Mouse (Mus musculus): Measurements from ENCODE around the gene Sh3pxd2a. TPM values are rescaled to one million over a fixed set of nuclear protein-coding genes. Genes with fewer than 3 reads are reported as not detected.

The Sh3pxd2a gene
- polyA plus RNA-seq, 1 experiment from 2014 or later, result 3.9 TPM

DNA sequence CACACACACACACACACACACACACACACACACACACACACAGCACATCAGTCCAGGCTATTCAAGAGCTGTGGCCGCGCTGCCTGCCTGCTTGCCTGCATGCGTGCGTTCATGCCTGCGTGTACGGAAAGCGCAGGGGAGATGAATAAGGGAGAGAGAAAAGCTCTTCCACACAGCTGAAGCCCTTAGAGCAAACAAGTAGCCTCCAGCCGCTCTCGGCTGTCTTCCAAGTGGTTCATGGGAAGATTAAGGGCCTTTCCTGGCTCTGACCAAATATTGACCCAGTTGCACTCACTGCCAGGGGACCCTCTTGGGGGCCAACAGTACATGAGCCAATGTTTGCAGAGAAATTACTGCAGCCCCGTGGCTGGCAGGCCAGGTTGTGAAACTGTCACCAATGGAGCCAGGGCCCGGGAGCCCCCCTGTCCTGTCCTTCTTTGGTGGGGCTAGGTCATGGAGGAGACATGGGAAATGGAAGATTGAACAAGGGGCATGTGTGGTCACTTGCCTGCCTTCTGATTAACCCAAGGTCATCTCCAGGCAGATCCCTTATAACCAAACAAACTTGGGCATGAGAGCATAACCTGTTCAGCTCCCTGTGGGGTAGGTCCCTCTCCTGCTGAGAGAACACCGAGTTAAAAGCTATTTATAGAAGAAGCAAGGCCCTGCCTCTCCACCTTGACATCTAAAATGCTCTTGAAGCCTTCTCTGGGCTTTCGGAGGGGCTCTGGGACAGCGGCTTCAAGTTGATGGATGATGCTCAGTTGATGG lies 42.9 kb downstream of the Sh3pxd2a start:
- no peak for DNase-seq (ENCODE audit: low spot score)
- no peaks in the 10 kb centered on the region for H3K27me3 ChIP-seq (ENCODE audit: insufficient read depth, poor library complexity, severe bottlenecking)
- peaks cover 12% of the 10 kb centered on the region; the same call in 1 of the 2 replicates for H3K36me3 ChIP-seq
- no peak overlapping the region; the same call in 1 of the 2 replicates for H3K4me3 ChIP-seq
- H3K27ac ChIP-seq, result peak overlapping the region; percentile 65
- no peaks in the 10 kb centered on the region for H3K9me3 ChIP-seq
- peaks cover 62% of the 10 kb centered on the region for H3K4me1 ChIP-seq
- WGBS, result 73% methylated on average over 14 of the region's 14 CpGs

DNA sequence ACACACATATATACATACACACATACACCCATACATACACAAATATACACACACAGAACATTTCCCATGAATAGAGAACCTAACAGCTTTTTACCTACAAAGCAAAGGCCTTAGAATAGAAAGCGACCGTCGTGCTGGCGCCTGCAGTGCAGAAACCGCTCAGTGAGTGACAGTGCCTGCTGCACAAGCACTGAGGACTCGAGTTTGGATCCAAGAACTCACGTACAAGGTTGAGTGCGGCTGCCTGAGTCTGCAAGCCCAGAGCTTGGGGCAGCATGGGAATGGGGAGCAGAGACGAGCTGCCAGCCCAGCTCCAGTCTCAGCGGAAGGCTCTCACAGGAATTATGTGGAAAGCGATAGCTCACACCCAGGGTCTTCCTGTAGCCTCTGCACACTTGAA lies 43.7 kb downstream of the Sh3pxd2a start:
- Histone ChIP-seq H3K4me3 (no peak overlapping the region), H3K9me3 (no peaks in the 10 kb centered on the region), H3K27ac (peak overlapping the region; percentile 65), H3K4me1 (peaks cover 68% of the 10 kb centered on the region), H3K36me3 (peaks cover 12% of the 10 kb centered on the region; the same call in 1 of the 2 replicates), H3K27me3 (ENCODE audit: insufficient read depth, poor library complexity, severe bottlenecking) (no peaks in the 10 kb centered on the region)
- DNase-seq (ENCODE audit: low spot score), result no peak
- 82% methylated on average over 11 of the region's 11 CpGs for WGBS

DNA sequence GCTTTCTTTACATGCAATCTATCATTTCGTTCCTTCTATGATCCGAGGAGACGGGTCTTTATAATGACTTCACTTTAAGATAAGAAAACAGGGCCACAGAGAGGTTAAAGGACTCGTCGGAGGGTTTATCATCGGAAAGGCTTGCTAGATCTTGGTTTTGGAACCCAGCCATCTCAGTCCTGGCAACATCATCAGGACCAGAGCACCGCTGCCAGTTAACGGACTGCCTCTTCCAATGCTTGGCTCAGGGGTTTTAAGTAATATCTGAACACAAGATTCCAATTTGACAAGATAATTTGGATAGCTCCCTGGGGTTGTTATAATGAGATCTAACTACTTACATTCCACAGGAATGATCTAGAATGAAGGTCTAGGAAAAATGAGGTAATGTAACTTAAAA lies 45.0 kb downstream of the Sh3pxd2a start:
- no peak overlapping the region for H3K4me3 ChIP-seq
- H3K27me3 ChIP-seq (ENCODE audit: insufficient read depth, poor library complexity, severe bottlenecking), result no peaks in the 10 kb centered on the region
- H3K27ac ChIP-seq, result no peak overlapping the region
- peaks cover 10% of the 10 kb centered on the region; the same call in 1 of the 2 replicates for H3K36me3 ChIP-seq
- H3K4me1 ChIP-seq, result peaks cover 73% of the 10 kb centered on the region
- no peak for DNase-seq (ENCODE audit: low spot score)
- H3K9me3 ChIP-seq, result no peaks in the 10 kb centered on the region
- 55% methylated on average over 8 of the region's 8 CpGs for WGBS

DNA sequence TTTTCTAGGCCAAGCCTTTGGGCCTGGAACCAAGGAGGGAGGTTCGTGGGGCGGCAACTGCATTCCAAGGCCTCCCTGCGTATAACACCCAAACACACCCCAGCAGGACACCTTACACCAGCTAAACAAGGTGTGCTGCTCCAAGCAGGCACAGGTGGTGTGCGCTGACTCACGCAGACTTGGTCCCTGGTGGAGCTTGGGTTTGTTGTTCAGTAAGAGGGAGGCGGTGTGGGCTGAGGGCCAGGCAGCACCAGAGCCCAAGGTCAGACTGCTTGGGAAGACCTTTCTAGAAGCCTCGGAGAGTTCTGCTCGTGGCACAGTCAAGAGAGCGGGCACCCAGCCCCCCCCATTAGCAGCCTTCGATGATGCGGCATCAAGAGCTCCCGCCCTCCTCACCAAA lies 48.0 kb downstream of the Sh3pxd2a start:
- no peak for DNase-seq (ENCODE audit: low spot score)
- H3K4me1 ChIP-seq, result peaks cover 64% of the 10 kb centered on the region
- H3K9me3 ChIP-seq, result no peaks in the 10 kb centered on the region
- H3K27ac ChIP-seq, result 0 out of 2 replicates have a peak overlapping the region, but pooled peaks have one; percentile 1
- H3K27me3 ChIP-seq (ENCODE audit: insufficient read depth, poor library complexity, severe bottlenecking), result no peaks in the 10 kb centered on the region
- H3K4me3 ChIP-seq, result no peak overlapping the region
- WGBS, result 89% methylated on average over 12 of the region's 12 CpGs
- 0 out of 2 replicates have a peak, but pooled peaks cover 2% of the 10 kb centered on the region for H3K36me3 ChIP-seq

DNA sequence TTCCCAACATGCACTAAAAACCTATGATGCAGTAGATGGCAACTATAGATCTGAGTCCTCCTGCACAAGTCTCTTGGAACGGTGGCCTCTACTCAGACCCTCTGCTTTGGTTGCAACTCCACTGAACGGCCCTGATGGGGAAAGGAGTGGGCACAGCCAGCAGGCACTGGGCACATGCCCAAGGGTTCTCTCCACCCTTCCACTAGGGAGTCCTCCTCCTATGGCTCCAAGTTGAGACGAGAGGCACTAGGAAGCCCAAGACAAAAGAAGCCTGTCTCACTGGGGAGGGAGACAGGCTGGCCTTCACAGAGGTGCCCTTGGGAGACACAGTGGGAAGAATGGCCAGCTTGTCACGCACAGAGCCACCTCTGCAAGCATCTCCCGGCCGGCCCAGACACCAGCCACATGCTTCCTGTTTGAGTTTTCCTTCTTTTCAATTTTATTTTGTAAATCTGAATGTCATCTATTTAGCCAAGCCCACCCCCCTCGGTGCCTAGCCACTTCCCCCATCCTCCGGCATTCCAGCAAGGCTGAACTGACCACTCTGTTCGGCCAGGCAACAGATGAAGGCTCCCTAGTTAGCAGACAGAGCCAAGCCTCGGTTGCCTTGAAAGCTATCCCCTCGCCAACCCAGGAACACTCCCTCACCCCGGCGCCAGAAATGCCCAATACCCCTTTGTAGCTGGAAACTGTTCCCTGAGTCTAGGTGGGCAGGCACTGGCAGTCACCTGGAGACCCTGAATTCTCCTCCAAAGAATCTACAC lies 49.9 kb downstream of the Sh3pxd2a start:
- no peak overlapping the region for H3K4me3 ChIP-seq
- H3K27ac ChIP-seq, result peak overlapping the region; percentile 71
- H3K27me3 ChIP-seq (ENCODE audit: insufficient read depth, poor library complexity, severe bottlenecking), result no peaks in the 10 kb centered on the region
- WGBS, result 62% methylated on average over 13 of the region's 13 CpGs
- no peaks in the 10 kb centered on the region for H3K9me3 ChIP-seq
- peaks cover 74% of the 10 kb centered on the region for H3K4me1 ChIP-seq
- H3K36me3 ChIP-seq, result 0 out of 2 replicates have a peak, but pooled peaks cover 2% of the 10 kb centered on the region
- no peak for DNase-seq (ENCODE audit: low spot score)

DNA sequence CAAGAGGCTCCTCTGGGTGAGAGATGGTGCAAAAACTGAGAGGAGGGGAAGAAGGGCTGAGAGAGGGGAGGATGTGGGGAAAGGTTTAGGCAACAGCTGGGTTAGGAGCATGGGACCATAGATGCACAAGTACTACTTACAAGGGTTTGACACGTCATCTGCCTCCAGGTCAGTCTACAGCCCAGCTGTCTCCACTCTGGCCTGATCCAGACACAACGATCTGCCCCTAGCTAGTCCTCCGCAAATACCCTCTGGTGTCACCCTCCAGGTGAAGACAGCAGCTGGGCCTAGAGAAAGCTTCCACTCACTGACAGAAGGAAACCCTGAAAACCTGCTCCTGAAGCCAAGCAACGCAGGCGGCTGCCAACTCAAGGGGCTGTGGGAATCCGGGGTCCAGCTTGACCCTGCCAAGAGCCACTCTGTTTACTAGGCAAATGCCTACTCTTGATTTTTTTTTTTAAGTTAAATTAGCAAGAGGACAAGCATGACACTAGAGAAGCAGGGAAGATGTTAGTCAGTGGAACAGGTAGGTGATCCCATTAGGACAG lies 50.7 kb downstream of the Sh3pxd2a start:
- Histone ChIP-seq H3K9me3 (no peaks in the 10 kb centered on the region; the same call in 1 of the 2 replicates), H3K4me1 (peaks cover 76% of the 10 kb centered on the region), H3K27ac (peak overlapping the region; percentile 71; the same call in 1 of the 2 replicates), H3K4me3 (no peak overlapping the region), H3K27me3 (ENCODE audit: insufficient read depth, poor library complexity, severe bottlenecking) (no peaks in the 10 kb centered on the region), H3K36me3 (peaks cover 9% of the 10 kb centered on the region; the same call in 1 of the 2 replicates)
- whole genome bisulfite sequencing, result 66% methylated on average over 6 of the region's 6 CpGs
- no peak for DNase-seq (ENCODE audit: low spot score)

DNA sequence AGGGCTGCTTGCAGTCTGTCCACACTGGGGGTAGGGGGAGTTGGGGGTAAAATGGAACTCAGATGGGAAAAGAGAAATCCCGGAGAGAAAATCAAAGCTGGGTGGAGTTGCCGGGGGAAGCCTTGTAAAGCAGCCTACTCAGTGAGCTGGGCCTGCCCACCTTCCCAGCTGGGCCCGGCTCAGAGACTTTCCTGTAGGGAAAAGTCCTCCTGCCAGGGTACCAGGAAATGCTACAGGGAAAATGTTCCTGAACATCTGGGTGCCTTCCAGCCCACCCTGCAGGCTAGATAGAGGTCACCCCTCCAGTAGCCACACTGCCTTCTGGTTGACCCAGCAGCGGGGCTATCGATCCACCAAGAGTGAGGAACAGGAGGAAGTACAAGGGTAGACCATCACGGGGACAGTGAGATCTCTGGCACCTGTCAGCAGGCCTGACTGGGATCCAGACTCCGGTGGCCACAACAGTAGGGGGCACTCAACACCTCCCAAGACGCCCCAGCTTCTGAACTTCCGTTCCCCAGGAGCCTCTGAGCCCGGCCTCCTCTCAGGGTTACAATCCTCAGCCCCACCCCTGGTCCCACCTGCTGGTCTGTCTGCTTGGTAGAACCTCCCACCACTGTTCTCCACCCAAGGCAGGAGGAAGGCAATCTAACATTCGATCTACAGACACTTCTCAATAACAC lies 51.5 kb downstream of the Sh3pxd2a start:
- WGBS, result 58% methylated on average over 11 of the region's 11 CpGs
- Histone ChIP-seq H3K27ac (peak overlapping the region; percentile 71), H3K4me3 (no peak overlapping the region), H3K36me3 (peaks cover 17% of the 10 kb centered on the region), H3K27me3 (ENCODE audit: insufficient read depth, poor library complexity, severe bottlenecking) (no peaks in the 10 kb centered on the region), H3K9me3 (no peaks in the 10 kb centered on the region; the same call in 1 of the 2 replicates), H3K4me1 (peaks cover 78% of the 10 kb centered on the region)
- no peak for DNase-seq (ENCODE audit: low spot score)

DNA sequence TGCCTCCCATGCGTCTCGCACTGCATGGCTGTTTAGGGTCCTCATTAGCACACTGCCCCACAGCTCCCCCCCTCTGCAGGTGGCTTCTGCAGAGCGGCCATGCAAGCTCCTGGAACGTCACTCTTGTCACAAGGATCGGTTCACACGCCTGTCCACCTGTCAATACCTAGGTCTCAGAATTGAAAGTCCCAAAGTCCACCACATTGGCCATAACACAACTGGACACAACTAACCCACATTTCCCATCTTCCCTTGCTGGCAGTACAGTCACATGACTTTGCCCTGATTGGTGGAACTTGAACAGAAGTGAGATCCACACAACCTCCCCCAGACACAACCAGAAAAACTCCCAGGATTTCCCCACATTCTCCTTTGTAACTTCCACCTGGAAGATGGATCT lies 53.9 kb downstream of the Sh3pxd2a start:
- no peak overlapping the region for H3K4me3 ChIP-seq
- DNase-seq (ENCODE audit: low spot score), result no peak
- no peaks in the 10 kb centered on the region; the same call in 1 of the 2 replicates for H3K9me3 ChIP-seq
- H3K27ac ChIP-seq, result no peak overlapping the region
- H3K36me3 ChIP-seq, result peaks cover 24% of the 10 kb centered on the region
- no peaks in the 10 kb centered on the region for H3K27me3 ChIP-seq (ENCODE audit: insufficient read depth, poor library complexity, severe bottlenecking)
- peaks cover 89% of the 10 kb centered on the region for H3K4me1 ChIP-seq
- 89% methylated on average over 6 of the region's 6 CpGs for WGBS

DNA sequence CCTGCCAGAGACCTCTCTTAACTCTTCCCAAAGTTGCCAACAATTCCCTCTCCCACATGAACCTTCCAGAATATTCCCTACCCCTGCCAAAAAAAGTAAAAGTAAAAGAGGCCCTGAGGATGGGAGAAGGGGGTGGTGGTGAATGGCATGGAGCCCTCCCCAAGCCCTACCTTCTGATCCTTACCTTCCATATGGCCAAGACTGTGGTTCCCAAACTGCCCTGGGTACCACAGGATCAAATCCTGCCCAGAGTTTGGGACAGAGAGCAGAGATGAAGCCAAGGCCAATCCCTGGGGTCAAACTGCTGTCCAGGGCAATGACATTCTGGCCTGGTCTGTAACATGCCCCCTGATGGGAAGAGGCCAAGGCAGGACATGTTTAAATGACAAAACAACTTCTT lies 55.1 kb downstream of the Sh3pxd2a start:
- no peaks in the 10 kb centered on the region for H3K27me3 ChIP-seq (ENCODE audit: insufficient read depth, poor library complexity, severe bottlenecking)
- peaks cover 24% of the 10 kb centered on the region for H3K36me3 ChIP-seq
- H3K27ac ChIP-seq, result peak overlapping the region; percentile 23; the same call in 1 of the 2 replicates
- no peak for DNase-seq (ENCODE audit: low spot score)
- H3K4me1 ChIP-seq, result peaks cover 79% of the 10 kb centered on the region
- H3K4me3 ChIP-seq, result no peak overlapping the region
- no peaks in the 10 kb centered on the region; the same call in 1 of the 2 replicates for H3K9me3 ChIP-seq

DNA sequence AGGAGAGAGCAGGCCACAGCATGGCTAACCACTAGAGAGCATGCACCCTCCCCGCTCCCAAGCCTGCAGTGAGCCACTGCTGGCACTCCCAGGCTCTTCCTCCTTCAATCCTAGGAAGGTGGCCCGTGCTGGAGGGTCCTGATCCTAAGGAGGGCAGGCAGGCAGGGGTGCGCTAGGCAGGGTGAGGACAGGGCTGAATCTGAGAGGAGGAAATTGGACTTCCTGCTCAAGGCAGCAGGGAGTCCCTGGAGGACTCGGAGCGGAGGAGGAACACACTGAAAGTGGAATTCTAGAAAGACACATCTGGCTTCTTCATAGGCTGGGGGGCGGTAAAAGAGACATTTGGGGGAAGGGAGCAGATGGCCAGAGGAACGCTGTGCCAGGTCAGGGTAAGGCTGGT lies 55.5 kb downstream of the Sh3pxd2a start:
- Histone ChIP-seq H3K27ac (peak overlapping the region; percentile 23), H3K4me1 (peaks cover 79% of the 10 kb centered on the region), H3K27me3 (ENCODE audit: insufficient read depth, poor library complexity, severe bottlenecking) (no peaks in the 10 kb centered on the region), H3K4me3 (no peak overlapping the region), H3K9me3 (no peaks in the 10 kb centered on the region; the same call in 1 of the 2 replicates), H3K36me3 (peaks cover 24% of the 10 kb centered on the region)
- DNase-seq (ENCODE audit: low spot score), result no peak
- WGBS, result 78% methylated on average over 7 of the region's 7 CpGs

DNA sequence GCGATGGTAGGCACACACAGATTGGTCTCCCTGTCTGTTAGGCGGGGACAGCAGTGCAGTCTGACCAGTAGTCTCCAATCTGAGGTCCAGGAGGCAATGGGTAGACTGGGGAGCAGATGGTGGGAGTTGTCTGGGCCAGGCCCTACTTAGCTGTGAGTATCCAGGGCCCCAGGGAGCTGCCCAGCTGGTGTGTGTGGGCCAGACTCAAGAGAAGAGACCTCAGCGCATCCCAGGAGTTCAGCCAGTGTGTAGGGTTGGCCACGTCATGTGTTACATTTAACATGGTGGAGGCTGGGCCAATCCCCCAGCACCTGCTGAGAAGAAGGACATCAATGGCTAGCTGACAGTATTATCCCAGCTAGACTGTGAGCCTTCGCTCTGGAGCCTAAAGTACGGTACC lies 56.9 kb downstream of the Sh3pxd2a start:
- H3K4me3 ChIP-seq, result no peak overlapping the region
- no peaks in the 10 kb centered on the region for H3K27me3 ChIP-seq (ENCODE audit: insufficient read depth, poor library complexity, severe bottlenecking)
- peak overlapping the region; percentile 74 for H3K27ac ChIP-seq
- 94% methylated on average over 6 of the region's 6 CpGs for WGBS
- H3K36me3 ChIP-seq, result peaks cover 23% of the 10 kb centered on the region
- H3K9me3 ChIP-seq, result no peaks in the 10 kb centered on the region; the same call in 1 of the 2 replicates
- no peak for DNase-seq (ENCODE audit: low spot score)
- peaks cover 79% of the 10 kb centered on the region for H3K4me1 ChIP-seq

DNA sequence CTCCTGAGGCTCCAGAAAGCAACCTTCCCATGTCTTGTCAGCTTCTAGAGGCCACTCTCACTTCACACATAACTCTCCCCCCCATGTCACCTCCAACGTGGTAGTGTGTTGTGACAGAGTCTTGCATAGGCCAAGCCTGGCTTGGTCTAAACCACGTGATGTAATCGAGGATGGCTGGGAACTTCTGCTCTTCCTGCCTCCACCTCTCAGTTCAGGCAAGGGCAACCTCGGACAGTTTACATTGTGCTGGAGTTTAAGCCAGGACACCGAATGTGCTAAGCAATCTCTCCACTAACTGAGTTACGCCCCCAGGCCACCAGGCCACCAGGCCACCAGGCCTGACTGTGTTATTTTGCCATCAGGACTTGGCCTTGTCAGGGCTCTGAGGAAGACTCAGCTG lies 57.7 kb downstream of the Sh3pxd2a start:
- H3K27ac ChIP-seq, result peak overlapping the region; percentile 74
- H3K9me3 ChIP-seq, result no peaks in the 10 kb centered on the region; the same call in 1 of the 2 replicates
- H3K4me1 ChIP-seq, result peaks cover 84% of the 10 kb centered on the region
- no peak for DNase-seq (ENCODE audit: low spot score)
- H3K4me3 ChIP-seq, result no peak overlapping the region
- no peaks in the 10 kb centered on the region for H3K27me3 ChIP-seq (ENCODE audit: insufficient read depth, poor library complexity, severe bottlenecking)
- peaks cover 22% of the 10 kb centered on the region for H3K36me3 ChIP-seq
- 71% methylated on average over 6 of the region's 6 CpGs for WGBS

Measured in heart, embryonic 10.5 days (tissue).